Mouse (Mus musculus) stomach, embryonic 16.5 days (tissue): ENCODE measurements at regions not wholly inside any gene's neighbourhood (a gene's known extent, or its start where the extent isn't known, plus 50 kb on each side); places are given as distances from the start of the nearest gene placed in this dataset.
A peak's percentile ranks its signal among the peaks of the same experiment; 100 is the strongest.

Experiments
- ATAC-seq: fragments of 200-750 bp; cut with Nextera tagmentation; 2 replicates; pipeline ENCODE4 v1.8.0; 2017; ENCODE audit warnings: moderate number of reproducible peaks, moderate TSS enrichment; ENCODE audit not compliant: insufficient read depth, low FRiP score
- H3K27ac ChIP-seq: fragments of 300-500 bp; sonication (generic); 2 replicates; pipeline ENCODE4 v1.5.1; 2014; ENCODE audit warnings: low read length
- H3K27me3 ChIP-seq: fragments of 300-500 bp; sonication (generic); 2 replicates; pipeline ENCODE4 v1.6.1; 2014; ENCODE audit warnings: low read length, control low read depth, mixed read lengths; ENCODE audit not compliant: control insufficient read depth, insufficient read depth
- H3K36me3 ChIP-seq: fragments of 300-500 bp; sonication (generic); 2 replicates; pipeline ENCODE4 v1.6.1; 2014; ENCODE audit warnings: low read length; ENCODE audit not compliant: control insufficient read depth, insufficient read depth
- H3K4me1 ChIP-seq: fragments of 300-500 bp; sonication (generic); 2 replicates; pipeline ENCODE4 v1.6.1; 2014; ENCODE audit warnings: low read length, control low read depth, mixed read lengths; ENCODE audit not compliant: control insufficient read depth, insufficient read depth
- H3K4me2 ChIP-seq: fragments of 300-500 bp; sonication (generic); 2 replicates; pipeline ENCODE4 v1.6.1; 2014; ENCODE audit warnings: low read depth, low read length, mixed read lengths
- H3K4me3 ChIP-seq: fragments of 300-500 bp; sonication (generic); replicated peaks from 2 replicates; pipeline ENCODE4 v1.5.1; 2014; ENCODE audit warnings: mild to moderate bottlenecking, low read length
- H3K9ac ChIP-seq: fragments of 300-500 bp; sonication (generic); 2 replicates; pipeline ENCODE4 v1.6.1; 2014; ENCODE audit warnings: low read length
- H3K9me3 ChIP-seq: fragments of 300-500 bp; sonication (generic); replicated peaks from 2 replicates; pipeline ENCODE4 v1.6.1; 2016; ENCODE audit warnings: low read length, control low read depth; ENCODE audit not compliant: control insufficient read depth
- WGBS: fragments of 180-500 bp; shearing (Covaris S2); extraction: QIAGEN DNeasy Blood & Tissue Kit; methylation state at CpG from one replicate; pipeline ENCODE4 v1.1.7; 2014; 5-methylcytosine and 5-hydroxymethylcytosine counted together

DNA sequence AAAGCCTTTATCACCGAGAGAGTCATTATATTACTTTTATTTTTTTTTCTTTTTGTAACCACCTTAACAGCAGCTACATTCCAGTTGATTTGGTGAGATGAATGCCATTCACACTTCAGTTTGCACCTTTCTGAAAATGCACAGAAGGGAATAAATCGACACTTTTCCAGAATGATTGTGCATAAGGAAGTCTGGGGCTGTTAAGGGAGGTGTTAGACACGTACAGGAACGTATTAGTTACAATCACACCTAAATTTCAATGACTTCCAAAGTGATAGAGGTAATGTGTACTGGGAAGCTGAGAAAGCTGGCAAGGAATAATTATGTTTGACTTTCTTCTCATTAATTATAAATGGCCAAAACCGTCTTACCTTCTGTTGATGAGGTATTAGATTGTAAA is 352.7 kb upstream of the Epha3 start:
- Histone ChIP-seq H3K4me2 (no peak overlapping the region), H3K4me1 (no peaks in the 10 kb centered on the region), H3K9ac (no peak overlapping the region), H3K27ac (no peak overlapping the region), H3K36me3 (no peaks in the 10 kb centered on the region), H3K4me3 (no peak overlapping the region), H3K9me3 (no peaks in the 10 kb centered on the region), H3K27me3 (no peaks in the 10 kb centered on the region)
- ATAC-seq, result no peak
- 78% methylated on average over 5 of the region's 5 CpGs for WGBS

- Histone ChIP-seq H3K4me2 (no peak overlapping the region), H3K4me3 (no peak overlapping the region), H3K9me3 (no peaks in the 10 kb centered on the region), H3K9ac (no peak overlapping the region), H3K36me3 (no peaks in the 10 kb centered on the region), H3K4me1 (no peaks in the 10 kb centered on the region), H3K27ac (no peak overlapping the region), H3K27me3 (no peaks in the 10 kb centered on the region)
- ATAC-seq, result no peak
- WGBS, result 58% methylated on average over 1 of the region's 1 CpGs
Measured at GRCm38 (mm10) chr16:64211895-64212294, 347.9 kb upstream of the Epha3 start.

DNA sequence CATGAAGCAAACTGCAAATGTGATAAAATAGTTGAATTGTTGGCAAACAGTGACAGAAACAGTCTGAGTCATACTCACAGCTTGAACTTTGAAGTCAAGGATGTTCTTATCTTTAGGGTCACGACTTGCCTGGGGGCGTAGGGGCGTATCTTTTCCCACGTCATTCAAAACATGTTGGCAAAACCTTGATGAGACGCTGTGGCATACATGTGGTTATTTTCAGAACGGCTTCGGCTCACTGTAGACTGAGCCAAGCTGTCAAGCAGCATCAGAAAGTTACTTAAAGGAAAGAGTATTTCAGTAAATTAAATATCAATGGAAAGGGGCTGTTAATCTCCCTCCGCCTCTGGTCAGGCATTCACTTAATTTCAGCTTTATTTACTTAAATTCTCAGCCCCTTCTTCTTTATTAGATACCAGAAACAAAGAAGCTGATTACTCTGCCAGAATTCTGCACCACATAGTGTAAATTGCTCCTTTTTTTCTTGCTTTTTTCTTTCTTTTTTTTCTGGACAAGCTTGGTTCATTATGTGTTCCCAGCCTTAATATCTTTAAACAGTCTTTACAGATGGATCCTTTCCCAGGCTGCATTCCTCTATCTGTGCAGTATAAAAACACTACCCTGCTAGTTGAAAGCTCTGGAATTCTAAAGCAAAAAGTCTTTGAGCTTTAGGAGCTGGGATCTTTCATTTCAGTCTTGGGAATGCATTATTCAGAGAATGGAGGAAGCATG is 302.9 kb upstream of the Epha3 start:
- Histone ChIP-seq H3K27ac (peak overlapping the region; percentile 25; the same call in 1 of the 2 replicates), H3K36me3 (no peaks in the 10 kb centered on the region), H3K27me3 (no peaks in the 10 kb centered on the region), H3K9ac (no peak overlapping the region), H3K9me3 (no peaks in the 10 kb centered on the region), H3K4me2 (0 out of 2 replicates have a peak overlapping the region, but pooled peaks have one; percentile 17), H3K4me1 (peaks cover 2% of the 10 kb centered on the region; the same call in 1 of the 2 replicates), H3K4me3 (no peak overlapping the region)
- ATAC-seq, result no peak; the same call in 1 of the 2 replicates
- 28% methylated on average over 8 of the region's 8 CpGs for WGBS

- 72% methylated on average over 2 of the region's 2 CpGs for WGBS
- ATAC-seq, result no peak
- H3K9me3 ChIP-seq, result no peaks in the 10 kb centered on the region
Measured at GRCm38 (mm10) chr16:64166036-64166435, 302.1 kb upstream of the Epha3 start.

GRCm38 (mm10) chr16:64145687-64146535 is 281.9 kb upstream of the Epha3 start:
- H3K27ac ChIP-seq, result no peak overlapping the region
- no peak overlapping the region for H3K4me3 ChIP-seq
- WGBS, result 71% methylated on average over 14 of the region's 14 CpGs
- no peaks in the 10 kb centered on the region for H3K36me3 ChIP-seq
- no peak overlapping the region for H3K9ac ChIP-seq
- no peak overlapping the region for H3K4me2 ChIP-seq
- ATAC-seq, result peak; percentile 37; the same call in 1 of the 2 replicates
- H3K9me3 ChIP-seq, result no peaks in the 10 kb centered on the region
- no peaks in the 10 kb centered on the region for H3K27me3 ChIP-seq
- no peaks in the 10 kb centered on the region for H3K4me1 ChIP-seq

More at GRCm38 (mm10) chr16:64166036-64166435, 302.1 kb upstream of the Epha3 start:
- H3K27me3 ChIP-seq, result no peaks in the 10 kb centered on the region
- no peak overlapping the region for H3K4me3 ChIP-seq
- H3K9ac ChIP-seq, result no peak overlapping the region
- no peak overlapping the region for H3K4me2 ChIP-seq
- H3K36me3 ChIP-seq, result no peaks in the 10 kb centered on the region
- H3K4me1 ChIP-seq, result peaks cover 2% of the 10 kb centered on the region; the same call in 1 of the 2 replicates
- no peak overlapping the region for H3K27ac ChIP-seq
